Mouse (Mus musculus): ENCODE data around the gene Stap2.

- TF ChIP-seq CTCF (IDR thresholded peaks at IDR 0.05; ENCODE audit: control insufficient read depth, insufficient read depth, insufficient replicate concordance, low read depth, low read length) (no peak), POLR2A (IDR thresholded peaks at IDR 0.05; ENCODE audit: control insufficient read depth, low read depth, low read length) (no peak)
Measured at GRCm38 (mm10) chr17:55977301-55977700, 28.1 kb downstream of the Stap2 start.

Data from testis, adult 2 months (tissue).